Mouse (Mus musculus): ENCODE measurements around the gene Fam110a.

- TF ChIP-seq CTCF (IDR thresholded peaks at IDR 0.05; ENCODE audit: low read depth, low read length) (no peak), POLR2A (IDR thresholded peaks at IDR 0.05; ENCODE audit: borderline replicate concordance, low read depth, low read length) (no peak)
Measured at GRCm38 (mm10) chr2:151985426-151986172, 5.6 kb upstream of the Fam110a start.
